Mouse (Mus musculus) testis, adult 2 months (tissue): ENCODE data around the gene Rbfox2. TPM values are rescaled to one million over a fixed set of nuclear protein-coding genes. Genes with fewer than 3 reads are reported as not detected.

Source experiments
- H3K27ac ChIP-seq: fragments of 200-500 bp; 2 replicates; pipeline ENCODE4 v1.5.1; 2012; ENCODE audit warnings: low read depth, low read length; ENCODE audit not compliant: control insufficient read depth, insufficient read depth
- H3K27me3 ChIP-seq: fragments of 200-500 bp; 2 replicates; pipeline ENCODE4 v1.6.1; 2012; ENCODE audit warnings: mild to moderate bottlenecking, low read length, moderate library complexity; ENCODE audit not compliant: control insufficient read depth, insufficient read depth
- H3K36me3 ChIP-seq: fragments of 200-500 bp; 2 replicates; pipeline ENCODE4 v1.6.1; 2012; ENCODE audit warnings: mild to moderate bottlenecking, low read length; ENCODE audit not compliant: control insufficient read depth, insufficient read depth
- H3K4me1 ChIP-seq: fragments of 200-500 bp; 2 replicates; pipeline ENCODE4 v1.6.1; 2012; ENCODE audit warnings: low read length; ENCODE audit not compliant: control insufficient read depth, insufficient read depth
- H3K4me3 ChIP-seq: fragments of 200-500 bp; 2 replicates; pipeline ENCODE4 v1.5.1; 2012; ENCODE audit warnings: low read depth, mild to moderate bottlenecking, low read length, moderate library complexity, mixed read lengths; ENCODE audit not compliant: control insufficient read depth
- CTCF ChIP-seq: fragments of 200-500 bp; IDR thresholded peaks from 2 replicates; pipeline ENCODE4 v1.5.1; 2012; ENCODE audit warnings: low read depth, mild to moderate bottlenecking, inconsistent platforms, low read length, moderate library complexity; ENCODE audit not compliant: control insufficient read depth, insufficient read depth, insufficient replicate concordance
- POLR2A ChIP-seq: fragments of 200-500 bp; IDR thresholded peaks from 2 replicates; pipeline ENCODE4 v1.6.1; 2012; ENCODE audit warnings: low read depth, mild to moderate bottlenecking, inconsistent platforms, low read length, moderate library complexity; ENCODE audit not compliant: control insufficient read depth
- polyA plus RNA-seq: library from polyadenylated mRNA; depleted of rRNA; stranded (reverse); fragments of >200 nt; gene quantifications from 2 replicates; pipeline ENCODE4 v1.2.3, GENCODE M21; 2012

Rbfox2 gene
- polyA plus RNA-seq, 1 experiment = 12.7 TPM

DNA sequence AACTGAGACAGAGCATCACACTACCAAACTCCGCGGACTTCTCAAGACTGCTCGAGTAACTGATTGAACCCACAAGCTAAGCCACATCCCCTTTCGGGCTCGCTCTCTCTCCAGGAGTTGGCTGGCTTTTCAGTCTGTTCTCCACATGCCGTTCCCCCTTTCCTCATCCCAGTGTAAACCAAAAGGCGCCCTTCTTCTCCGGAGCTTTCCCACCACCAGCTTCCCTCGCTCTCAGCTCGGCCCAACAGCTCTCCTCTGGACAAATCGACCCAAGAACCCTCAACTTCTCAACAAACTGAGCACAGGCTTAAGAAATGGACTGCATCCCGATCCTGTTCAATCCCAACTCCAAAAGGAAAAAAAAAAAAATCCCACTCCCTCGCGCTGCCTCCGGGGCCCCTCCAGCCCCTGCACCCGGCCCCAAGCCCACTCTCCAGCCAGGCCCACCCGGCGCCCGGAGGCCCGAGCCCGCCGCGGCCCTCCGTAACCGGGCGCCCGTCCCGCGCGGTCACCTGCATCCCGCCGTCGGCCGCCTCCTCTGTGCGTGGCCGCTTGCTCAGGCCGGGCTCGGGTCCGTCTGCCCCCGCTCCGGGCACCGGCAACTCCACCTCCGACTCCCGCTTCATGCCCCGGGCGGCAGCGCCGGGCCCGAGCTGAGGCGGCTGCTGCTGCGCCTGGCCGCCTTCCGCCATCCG lies 805 bp downstream of the Rbfox2 start:
- peaks cover 7% of the 10 kb centered on the region for H3K4me1 ChIP-seq
- peak overlapping the region; percentile 91 for H3K27ac ChIP-seq
- no peaks in the 10 kb centered on the region for H3K36me3 ChIP-seq
- no peaks in the 10 kb centered on the region for H3K27me3 ChIP-seq
- H3K4me3 ChIP-seq = peak overlapping the region; percentile 92
- TF ChIP-seq POLR2A = no peak
- no peak for TF ChIP-seq CTCF

DNA sequence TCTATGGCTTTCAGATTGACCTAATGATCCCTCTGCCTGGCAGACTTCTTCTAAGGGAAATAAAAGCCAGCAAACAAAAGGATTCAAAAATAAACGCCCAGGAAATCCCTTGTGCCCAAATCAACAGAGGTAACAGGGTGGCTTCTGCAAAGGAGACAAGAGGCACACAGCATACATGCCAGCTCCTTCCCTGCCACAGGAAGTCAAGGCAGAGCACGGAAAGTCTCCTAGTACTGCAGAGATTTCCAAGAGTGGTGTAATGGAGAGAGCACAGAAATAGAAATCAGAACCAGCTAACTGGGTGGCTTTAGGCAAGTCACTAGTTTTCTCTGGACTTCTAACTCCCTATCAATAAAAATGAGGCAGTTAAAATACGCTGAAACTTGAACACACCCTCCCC lies 1.8 kb downstream of the Rbfox2 start:
- no peak for TF ChIP-seq CTCF
- no peak for TF ChIP-seq POLR2A
- H3K27ac ChIP-seq = no peak overlapping the region
- no peak overlapping the region for H3K4me3 ChIP-seq
- H3K4me1 ChIP-seq = peaks cover 7% of the 10 kb centered on the region
- no peaks in the 10 kb centered on the region for H3K27me3 ChIP-seq
- H3K36me3 ChIP-seq = no peaks in the 10 kb centered on the region

DNA sequence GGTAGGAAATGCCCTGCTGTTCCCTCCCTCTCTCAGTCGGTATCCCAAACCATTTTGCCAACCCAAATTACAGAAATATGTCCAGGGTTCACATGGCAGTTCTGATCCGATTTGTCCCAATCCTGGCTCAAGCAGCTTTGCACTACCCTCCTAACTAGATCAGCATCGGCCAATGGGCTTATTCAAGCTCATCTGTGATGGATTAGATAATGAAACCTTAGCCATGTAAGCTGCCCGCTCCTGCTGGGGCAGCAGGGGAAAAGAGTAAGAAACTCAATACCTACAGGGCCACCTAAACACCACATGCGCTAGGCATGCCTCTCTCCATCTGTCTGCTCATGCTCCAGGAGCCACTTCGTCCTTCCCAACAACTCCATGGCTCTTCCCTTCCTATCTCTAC lies 5.7 kb downstream of the Rbfox2 start:
- TF ChIP-seq POLR2A = no peak
- TF ChIP-seq CTCF = no peak
- Histone ChIP-seq H3K4me1 (peaks cover 7% of the 10 kb centered on the region), H3K36me3 (no peaks in the 10 kb centered on the region), H3K27me3 (no peaks in the 10 kb centered on the region), H3K27ac (no peak overlapping the region), H3K4me3 (no peak overlapping the region)

DNA sequence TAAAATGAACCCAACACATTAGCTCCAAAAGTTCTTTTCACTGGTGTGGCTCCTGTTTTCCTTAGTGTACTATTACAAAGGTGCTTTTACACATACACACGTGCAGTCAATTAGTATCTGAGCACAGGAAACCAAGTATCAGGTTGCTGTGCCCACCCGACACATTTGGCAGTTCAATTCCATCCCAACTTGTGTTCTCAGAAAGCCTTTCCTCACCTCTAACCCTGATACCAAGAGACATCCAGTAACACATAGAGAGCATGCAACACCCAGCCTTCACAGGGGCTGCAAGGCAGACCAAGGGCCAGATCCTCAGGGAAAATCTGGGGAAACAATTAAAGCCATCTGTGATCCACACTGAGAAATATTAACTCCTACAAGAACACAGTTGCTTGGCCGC lies 8.2 kb downstream of the Rbfox2 start:
- no peaks in the 10 kb centered on the region for H3K4me1 ChIP-seq
- H3K4me3 ChIP-seq = no peak overlapping the region
- no peaks in the 10 kb centered on the region for H3K27me3 ChIP-seq
- H3K36me3 ChIP-seq = no peaks in the 10 kb centered on the region
- no peak for TF ChIP-seq CTCF
- TF ChIP-seq POLR2A = no peak
- no peak overlapping the region for H3K27ac ChIP-seq

DNA sequence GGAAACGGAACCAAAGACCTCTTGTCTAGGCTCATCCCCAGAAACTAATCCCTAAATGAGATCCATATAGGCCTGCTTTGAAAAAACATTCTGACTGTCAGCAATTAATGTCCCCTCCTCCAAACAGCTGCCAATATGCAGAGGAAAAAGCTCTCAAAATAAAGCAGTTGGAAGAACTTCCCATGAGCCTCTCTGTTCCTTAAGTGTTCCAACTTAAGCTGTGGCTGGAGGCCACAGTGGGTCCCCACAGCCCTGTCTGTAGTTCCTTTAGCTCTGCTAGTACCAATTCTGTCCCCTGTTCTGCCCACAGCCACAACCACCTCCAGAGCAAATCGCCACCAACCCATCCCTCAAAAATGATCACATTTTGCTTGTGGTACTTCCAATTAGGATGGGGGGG lies 10.2 kb downstream of the Rbfox2 start:
- H3K36me3 ChIP-seq = no peaks in the 10 kb centered on the region
- no peaks in the 10 kb centered on the region for H3K27me3 ChIP-seq
- no peak overlapping the region for H3K4me3 ChIP-seq
- H3K4me1 ChIP-seq = no peaks in the 10 kb centered on the region
- TF ChIP-seq POLR2A = no peak
- TF ChIP-seq CTCF = no peak
- no peak overlapping the region for H3K27ac ChIP-seq

DNA sequence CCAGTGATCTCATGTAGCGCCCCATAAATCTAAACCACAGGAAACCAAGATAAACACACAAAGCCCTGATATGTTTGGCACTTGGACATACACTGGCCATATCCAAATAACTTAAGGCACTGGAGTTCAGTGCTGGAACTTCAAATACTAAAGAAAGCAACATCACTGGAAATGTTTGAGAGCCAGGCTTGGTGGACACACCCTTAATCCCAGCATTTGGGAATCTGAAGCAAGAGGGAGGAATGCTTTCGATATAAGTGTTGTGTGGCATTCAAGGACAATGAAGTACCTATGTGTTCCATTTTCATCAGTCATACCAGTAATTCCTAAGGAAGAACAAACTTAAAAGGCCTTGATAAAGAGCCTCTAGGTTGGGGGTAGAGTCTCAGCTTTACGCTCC lies 13.3 kb downstream of the Rbfox2 start:
- Histone ChIP-seq H3K27me3 (no peaks in the 10 kb centered on the region), H3K27ac (no peak overlapping the region), H3K36me3 (no peaks in the 10 kb centered on the region), H3K4me1 (no peaks in the 10 kb centered on the region), H3K4me3 (no peak overlapping the region)
- TF ChIP-seq CTCF (no peak), POLR2A (no peak)

DNA sequence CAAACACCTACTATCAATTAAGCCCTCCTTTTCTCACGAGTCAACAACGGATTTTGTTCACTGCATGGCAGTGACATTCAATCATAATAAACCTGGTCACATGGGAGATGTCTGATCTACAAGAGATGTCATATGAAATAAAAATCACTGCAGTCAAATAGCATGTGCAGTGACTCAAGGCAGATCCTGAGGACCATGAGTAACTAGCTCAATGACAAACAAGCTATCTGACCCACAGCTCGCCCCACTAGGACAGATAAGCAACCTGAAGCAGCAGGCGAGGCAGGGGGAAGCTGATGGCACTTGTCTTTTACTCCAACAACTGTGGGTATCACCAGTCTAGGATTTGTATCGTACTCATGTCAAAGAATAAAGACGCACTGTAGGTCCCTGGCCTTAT lies 14.4 kb downstream of the Rbfox2 start:
- Histone ChIP-seq H3K27ac (no peak overlapping the region), H3K36me3 (no peaks in the 10 kb centered on the region), H3K4me3 (no peak overlapping the region), H3K4me1 (no peaks in the 10 kb centered on the region), H3K27me3 (no peaks in the 10 kb centered on the region)
- TF ChIP-seq CTCF (no peak), POLR2A (no peak)
